Mouse (Mus musculus) layer of hippocampus, adult 8-10 months (tissue): ENCODE data around the gene Pcna. TPM values are rescaled to one million over a fixed set of nuclear protein-coding genes. Genes with fewer than 3 reads are reported as not detected.
"Not testable (repeated sequence)": the region's sequence is repeated elsewhere in the genome, so short reads cannot be mapped to it uniquely, and the experiment has no call there.

Experiments used
- DNase-seq, 2 experiments: peaks; one replicate each; pipeline ENCODE4 v3.0.0; 2022; ENCODE audit warnings: low spot score in 2 of 2
- total RNA-seq, 4 experiments: library from RNA; stranded (reverse); gene quantifications; 2 replicates each; pipeline ENCODE4 v1.2.4; 2022

Pcna gene
- total RNA-seq, 4 experiments from 2014 or later, result 49.3 to 54.8 (median 50.2) TPM

- no peak for DNase-seq
These were observed 25.2 kb upstream of the Pcna start for GRCm38 (mm10) chr2:132278273-132278853.

GRCm38 (mm10) chr2:132276249-132276648 lies 23.1 kb upstream of the Pcna start:
- DNase-seq, result no peak

- DNase-seq, result no peak
These were observed 22.4 kb upstream of the Pcna start for GRCm38 (mm10) chr2:132275527-132275926.

GRCm38 (mm10) chr2:132272694-132273389 lies 19.7 kb upstream of the Pcna start:
- no peak for DNase-seq

GRCm38 (mm10) chr2:132270331-132270951 lies 17.3 kb upstream of the Pcna start:
- DNase-seq, result no peak

- no peak for DNase-seq
These were observed 16.1 kb upstream of the Pcna start for GRCm38 (mm10) chr2:132269217-132269616.

GRCm38 (mm10) chr2:132266086-132266485 lies 13.0 kb upstream of the Pcna start:
- DNase-seq, result no peak

GRCm38 (mm10) chr2:132265196-132265595 lies 12.1 kb upstream of the Pcna start:
- DNase-seq, result no peak

- no peak for DNase-seq
These were observed 11.2 kb upstream of the Pcna start for GRCm38 (mm10) chr2:132264266-132264710.

GRCm38 (mm10) chr2:132263421-132264265 lies 10.5 kb upstream of the Pcna start:
- DNase-seq, result peak in 1 of 2 experiments; percentile 34

GRCm38 (mm10) chr2:132262879-132263398 lies 9.8 kb upstream of the Pcna start, which contains the start of gene Cds2:
Cds2 (plus strand) TSS chr2:132263148.
- DNase-seq, result peak; percentile 98 to 99

- no peak for DNase-seq
These were observed 9.1 kb upstream of the Pcna start for GRCm38 (mm10) chr2:132262175-132262574.

- DNase-seq, result no peak
These were observed 7.5 kb upstream of the Pcna start for GRCm38 (mm10) chr2:132260601-132261000.

GRCm38 (mm10) chr2:132257350-132258068 lies 4.4 kb upstream of the Pcna start:
- DNase-seq, result no peak

GRCm38 (mm10) chr2:132253603-132254002 lies 489 bp upstream of the Pcna start:
- DNase-seq, result no peak

- DNase-seq, result no peak
These were observed 1.2 kb downstream of the Pcna start for GRCm38 (mm10) chr2:132251911-132252310.

GRCm38 (mm10) chr2:132247539-132248313 lies 5.4 kb downstream of the Pcna start, which contains the start of gene Tmem230:
Tmem230 (minus strand) TSS chr2:132247807.
- peak; percentile 93 to 94 for DNase-seq

GRCm38 (mm10) chr2:132243370-132243769 lies 9.7 kb downstream of the Pcna start:
- DNase-seq, result no peak

GRCm38 (mm10) chr2:132240457-132240856 lies 12.7 kb downstream of the Pcna start:
- peak in 1 of 2 experiments; percentile 62 for DNase-seq

GRCm38 (mm10) chr2:132239434-132239833 lies 13.7 kb downstream of the Pcna start:
- not testable (repeated sequence) for DNase-seq
